Mouse (Mus musculus) cerebellum, adult 2 months (tissue): ENCODE measurements around the gene Pcp4l1.

Experiments
- CTCF ChIP-seq: fragments of 200-500 bp; IDR thresholded peaks from 2 replicates; pipeline ENCODE4 v1.5.1; 2011; ENCODE audit warnings: low read depth, mild to moderate bottlenecking, control low read depth, low read length, moderate library complexity, borderline replicate concordance; ENCODE audit not compliant: insufficient read depth
- POLR2A ChIP-seq: fragments of 200-500 bp; IDR thresholded peaks from 2 replicates; pipeline ENCODE4 v1.6.1; 2011; ENCODE audit warnings: low read length, control low read depth, borderline replicate concordance; ENCODE audit not compliant: insufficient read depth

DNA sequence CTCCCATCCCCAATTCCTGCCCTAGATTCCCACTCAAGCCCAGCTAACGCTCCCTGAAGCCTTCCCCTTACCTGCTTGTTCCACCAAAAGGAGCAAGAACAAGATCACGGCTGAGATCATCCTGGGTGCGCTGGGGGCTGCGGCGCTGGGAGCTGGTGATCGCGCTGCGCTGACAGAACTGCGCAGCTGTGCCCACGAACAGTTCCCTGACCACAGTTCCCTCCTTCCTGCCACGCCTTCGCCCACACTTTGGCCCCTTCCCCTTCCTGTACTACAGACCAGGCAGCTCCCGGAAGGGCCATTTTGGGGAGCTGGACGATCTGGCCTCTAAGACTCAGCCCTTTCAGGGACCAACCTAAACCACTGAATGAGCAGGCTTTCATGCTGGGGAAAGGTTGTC is 38.1 kb upstream of the Pcp4l1 start, which contains the start of gene Fcer1g:
- TF ChIP-seq POLR2A (no peak), CTCF (no peak)
